ENCODE assay signal across 25 mouse cellular contexts in genomic region chr16:16994426-16995052, GRCm38 (mm10). TPM values are rescaled to one million over a fixed set of nuclear protein-coding genes. Genes with fewer than 3 reads are reported as not detected.
A peak's percentile ranks its signal among the peaks of the same experiment; 100 is the strongest.
DNase-seq lines count a peak whose midpoint lies in the region; ATAC-seq and TF ChIP-seq lines count a peak whose summit lies in the region.
"Had no signal": no experiment of that assay in that cellular context is flagged by ENCODE, and none has a peak within 500 bp of the region (broad histone marks: within the 10 kb centered on the region; RNA-seq: fewer than 3 reads in every experiment).

No protein-coding gene starts in this region.

- peak; percentile 13 for DNase-seq in thymus, postnatal 14 days
- DNase-seq in thymus, adult 2 months, result no peak
- DNase-seq in ES-E14 (ENCODE audit: low read depth, low spot score), result no peak
- peak; percentile 65 for DNase-seq in induced T-regulatory cell, adult 2 months (ENCODE audit: low read depth)
- DNase-seq in gastrocnemius, postnatal 36 days, result no peak
- DNase-seq in hindbrain, embryonic 14.5 days (ENCODE audit: low spot score), result no peak
- no peak for DNase-seq in ovary, postnatal 14 days (ENCODE audit: low spot score)
- DNase-seq: adrenal gland, postnatal 25 days; cerebellum, adult 11-12 months; cerebellum, postnatal 25 days; heart, postnatal 14 days; kidney, postnatal 10 days; left cerebral cortex, postnatal 4 days; lung, adult 2 months; lung, postnatal 36 days had no signal

- H3K27ac ChIP-seq in thymus, adult 2 months (ENCODE audit: control insufficient read depth, insufficient read depth, low read length), result no peak overlapping the region
- no peak overlapping the region for H3K27ac ChIP-seq in ES-E14 (ENCODE audit: insufficient read depth, low read depth, low read length, poor library complexity, severe bottlenecking)
- peak overlapping the region; percentile 44; the same call in 1 of the 2 replicates for H3K27ac ChIP-seq in olfactory bulb, adult 2 months (ENCODE audit: insufficient read depth, low read depth, low read length)
- no peak overlapping the region for H3K27ac ChIP-seq in hindbrain, embryonic 14.5 days
- H3K27ac ChIP-seq: embryonic facial prominence, embryonic 15.5 days; hindbrain, embryonic 12.5 days; midbrain, embryonic 12.5 days; neural tube, embryonic 15.5 days; stomach, embryonic 15.5 days had no signal

- intact Hi-C loops in gastrocnemius, postnatal 36 days (cut with DNase I), result no loop called here

- H3K9ac ChIP-seq in ES-E14 (ENCODE audit: insufficient read depth, low read depth, low read length, poor library complexity, severe bottlenecking), result no peak overlapping the region
- no peak overlapping the region for H3K9ac ChIP-seq in hindbrain, embryonic 14.5 days
- H3K9ac ChIP-seq: embryonic facial prominence, embryonic 15.5 days; hindbrain, embryonic 12.5 days; midbrain, embryonic 12.5 days; neural tube, embryonic 15.5 days; stomach, embryonic 15.5 days had no signal

- no peaks in the 10 kb centered on the region for H3K9me3 ChIP-seq in ES-E14 (ENCODE audit: control insufficient read depth, insufficient read depth, low read depth, low read length)
- no peaks in the 10 kb centered on the region for H3K9me3 ChIP-seq in hindbrain, embryonic 14.5 days (ENCODE audit: control insufficient read depth, low read length)
- H3K9me3 ChIP-seq: embryonic facial prominence, embryonic 15.5 days; hindbrain, embryonic 12.5 days; midbrain, embryonic 12.5 days; neural tube, embryonic 15.5 days; stomach, embryonic 15.5 days had no signal

- H3K4me2 ChIP-seq in hindbrain, embryonic 14.5 days (replicated peaks), result no peak overlapping the region
- H3K4me2 ChIP-seq: embryonic facial prominence, embryonic 15.5 days; heart, embryonic 11.5 days; hindbrain, embryonic 12.5 days; midbrain, embryonic 12.5 days; neural tube, embryonic 15.5 days; stomach, embryonic 15.5 days had no signal

- no peak for ATAC-seq in hindbrain, embryonic 14.5 days (ENCODE audit: low FRiP score)
- ATAC-seq: forebrain, embryonic 16.5 days; intestine, embryonic 16.5 days had no signal

- no peak for TF ChIP-seq POLR2A in thymus, adult 2 months (IDR thresholded peaks at IDR 0.05; ENCODE audit: control insufficient read depth, extremely low read depth, insufficient read depth, low read length, poor library complexity)
- TF ChIP-seq POLR2A in olfactory bulb, adult 2 months (IDR thresholded peaks at IDR 0.05; ENCODE audit: insufficient read depth, low read depth, low read length), result no peak

- H3K36me3 ChIP-seq in thymus, adult 2 months (ENCODE audit: control insufficient read depth, insufficient read depth, low read length), result no peaks in the 10 kb centered on the region
- no peaks in the 10 kb centered on the region; the same call in 1 of the 2 replicates for H3K36me3 ChIP-seq in ES-E14 (ENCODE audit: control insufficient read depth, insufficient read depth, low read length, poor library complexity, severe bottlenecking)
- H3K36me3 ChIP-seq in hindbrain, embryonic 14.5 days (replicated peaks; ENCODE audit: control insufficient read depth, insufficient read depth), result no peaks in the 10 kb centered on the region
- H3K36me3 ChIP-seq: hindbrain, embryonic 12.5 days; midbrain, embryonic 12.5 days; neural tube, embryonic 15.5 days; stomach, embryonic 15.5 days had no signal

- no peaks in the 10 kb centered on the region for H3K27me3 ChIP-seq in thymus, adult 2 months (ENCODE audit: control insufficient read depth, insufficient read depth, low read length)
- no peaks in the 10 kb centered on the region for H3K27me3 ChIP-seq in hindbrain, embryonic 14.5 days (ENCODE audit: control insufficient read depth, insufficient read depth, low read length)
- H3K27me3 ChIP-seq: embryonic facial prominence, embryonic 15.5 days; hindbrain, embryonic 12.5 days; midbrain, embryonic 12.5 days; neural tube, embryonic 15.5 days; stomach, embryonic 15.5 days had no signal

- no peak for TF ChIP-seq CTCF in thymus, adult 2 months (IDR thresholded peaks at IDR 0.05; ENCODE audit: borderline replicate concordance, control insufficient read depth, extremely low read depth, insufficient read depth, low read length, poor library complexity)
- no peak for TF ChIP-seq CTCF in olfactory bulb, adult 2 months (IDR thresholded peaks at IDR 0.05; ENCODE audit: insufficient read depth, low read depth, low read length)

- 72% methylated on average over 4 of the region's 4 CpGs for WGBS in thymus, adult 2 months
- 56% methylated on average over 4 of the region's 4 CpGs for WGBS in olfactory bulb, adult 2 months
- WGBS in hindbrain, embryonic 14.5 days, result 85% methylated on average over 4 of the region's 4 CpGs

- H3K4me1 ChIP-seq in thymus, adult 2 months (replicated peaks; ENCODE audit: control insufficient read depth, insufficient read depth, low read length), result no peaks in the 10 kb centered on the region; the same call in 1 of the 2 replicates
- H3K4me1 ChIP-seq in ES-E14 (ENCODE audit: control insufficient read depth in 2 of 2, insufficient read depth in 2 of 2, low read length in 2 of 2, poor library complexity in 1 of 2), result peaks cover 6 to 13% of the 10 kb centered on the region in 2 experiments
- peaks cover 7% of the 10 kb centered on the region for H3K4me1 ChIP-seq in olfactory bulb, adult 2 months (ENCODE audit: control insufficient read depth, insufficient read depth, low read length)
- no peaks in the 10 kb centered on the region; the same call in 1 of the 2 replicates for H3K4me1 ChIP-seq in hindbrain, embryonic 14.5 days (replicated peaks; ENCODE audit: control insufficient read depth, insufficient read depth, low read length)
- H3K4me1 ChIP-seq: stomach, embryonic 15.5 days had no signal

- in situ Hi-C loops in ES-E14 (cut with MboI; ENCODE audit: low sequenced_read_pairs in 2 of 2, unreplicated experiment in 2 of 2), result no loop called here

- H3K4me3 ChIP-seq in thymus, adult 2 months (ENCODE audit: control insufficient read depth, insufficient read depth, low read length), result no peak overlapping the region
- H3K4me3 ChIP-seq in ES-E14 (ENCODE audit: insufficient read depth in 1 of 2, low read depth in 1 of 2, low read length in 2 of 2, poor library complexity in 1 of 2, severe bottlenecking in 1 of 2), result no peak overlapping the region
- no peak overlapping the region for H3K4me3 ChIP-seq in olfactory bulb, adult 2 months (ENCODE audit: insufficient read depth, low read depth, low read length)
- H3K4me3 ChIP-seq in hindbrain, embryonic 14.5 days (replicated peaks; ENCODE audit: low read length), result no peak overlapping the region
- H3K4me3 ChIP-seq: embryonic facial prominence, embryonic 15.5 days; hindbrain, embryonic 12.5 days; midbrain, embryonic 12.5 days; myocyte; neural tube, embryonic 15.5 days; stomach, embryonic 15.5 days had no signal

TF ChIP-seq in ES-E14, 5 proteins besides CTCF, POLR2A, EP300 and RAD21:
- TF ChIP-seq ZC3H11A (IDR thresholded peaks at IDR 0.05; ENCODE audit: borderline replicate concordance, low read depth, low read length), result no peak
- peak; percentile 35; the same call in 1 of the 2 replicates for TF ChIP-seq ZNF384 (IDR thresholded peaks at IDR 0.05; ENCODE audit: low read depth, low read length)
- no peak for TF ChIP-seq HCFC1 (IDR thresholded peaks at IDR 0.05; ENCODE audit: borderline replicate concordance, insufficient read depth, low read length)

RNA-seq across cellular contexts. Expression of gene Mapk1, which starts 11.4 kb away (rescaled TPM):
- 126 and 145 TPM in 2 replicates for polyA plus RNA-seq in thymus, adult 2 months (2012; rRNA removed)
- total RNA-seq in ES-E14 (2012; rRNA removed), result 100 and 136 TPM in 2 replicates
- 179 and 489 TPM in 2 replicates for polyA plus RNA-seq in olfactory bulb, adult 2 months (2012; ENCODE audit: insufficient read depth, insufficient read length, low replicate concordance, missing spikeins)
- total RNA-seq in gastrocnemius, postnatal 36 days (2021), result 10 to 100 TPM; 87.9 to 89.5 TPM
- 223 and 236 TPM in 2 replicates for polyA plus RNA-seq in hindbrain, embryonic 14.5 days (2014; fragmentation: Nextera tagmentation; extraction: Ambion mirVana)

Comparison
In these comparisons a context has a peak if more than half of its experiments do, and no peak if none do; other contexts are left out.
1. DNase-seq: peak in thymus, postnatal 14 days (single experiment) and induced T-regulatory cell, adult 2 months (single experiment); none in thymus, adult 2 months (single experiment), ES-E14 (single experiment), gastrocnemius, postnatal 36 days (0 of 2), hindbrain, embryonic 14.5 days (single experiment) and ovary, postnatal 14 days (single experiment).